Mouse (Mus musculus) ES-E14 (cell line): ENCODE measurements around the gene Eif4e2.

Experiments used
- MAFK ChIP-seq: IDR thresholded peaks from 2 replicates; pipeline ENCODE4 v1.6.1; 2014; ENCODE audit warnings: mild to moderate bottlenecking, low read depth, low read length, inconsistent platforms; ENCODE audit not compliant: insufficient read depth
- ZC3H11A ChIP-seq: IDR thresholded peaks from 2 replicates; pipeline ENCODE4 v1.6.1; 2012; ENCODE audit warnings: low read depth, mild to moderate bottlenecking, inconsistent platforms, low read length, borderline replicate concordance

DNA sequence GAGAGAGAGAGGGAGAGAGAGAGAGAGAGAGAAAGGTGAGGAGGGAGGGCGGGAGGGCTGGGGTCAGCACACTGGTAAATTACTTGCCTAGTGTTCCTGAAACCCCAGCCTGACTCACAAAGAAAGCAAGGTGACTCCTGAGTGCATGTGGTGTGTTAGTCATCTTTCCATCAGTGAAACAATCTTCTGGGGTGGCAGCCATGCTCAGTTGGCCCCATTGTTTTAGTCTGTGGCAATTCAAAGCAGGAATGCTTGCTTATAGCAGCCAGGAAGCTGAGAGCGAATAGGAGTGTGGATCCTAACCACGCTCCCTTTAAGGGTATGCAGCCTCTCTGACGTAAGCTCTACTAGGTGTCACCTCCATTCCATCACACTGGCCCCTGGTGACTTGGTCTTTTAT lies 41.5 kb downstream of the Eif4e2 start:
- no peak for TF ChIP-seq ZC3H11A
- TF ChIP-seq MAFK, result no peak
